Mouse (Mus musculus) spleen, adult 2 months (tissue): ENCODE measurements at regions not wholly inside any gene's neighbourhood (a gene's known extent, or its start where the extent isn't known, plus 50 kb on each side); places are given as distances from the start of the nearest gene placed in this dataset.

Experiments used
- CTCF ChIP-seq: fragments of 200-500 bp; IDR thresholded peaks from 2 replicates; pipeline ENCODE4 v1.5.1; 2011; ENCODE audit warnings: mild to moderate bottlenecking, inconsistent platforms; ENCODE audit not compliant: insufficient read depth, insufficient read length, insufficient replicate concordance; ENCODE audit errors: extremely low read depth
- POLR2A ChIP-seq: fragments of 200-500 bp; IDR thresholded peaks from 2 replicates; pipeline ENCODE4 v1.6.1; 2011; ENCODE audit warnings: low read depth, low read length, inconsistent platforms

DNA sequence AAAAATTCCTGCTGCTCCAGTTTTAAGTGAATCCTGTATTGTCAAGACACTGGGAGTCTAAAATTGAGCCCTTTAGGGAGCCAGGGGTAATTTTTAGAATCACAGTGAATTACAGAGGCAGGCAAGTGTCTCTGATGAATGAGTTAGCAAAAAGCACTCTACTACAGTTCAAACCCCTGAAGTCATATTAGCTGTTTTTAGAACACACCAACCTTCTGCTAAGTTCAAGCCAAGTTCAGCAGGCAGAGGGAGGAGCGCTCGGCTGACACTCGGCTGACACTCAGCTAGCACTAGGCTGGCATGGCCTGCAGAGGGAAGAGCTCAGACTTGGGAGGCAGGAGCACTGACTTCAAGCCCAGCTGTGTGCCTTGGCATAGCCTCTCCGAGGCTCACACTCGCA lies 64.0 kb upstream of the Ipo5 start:
- TF ChIP-seq POLR2A (no peak), CTCF (no peak)
